Mouse (Mus musculus) liver, embryonic 14.5 days (tissue): ENCODE measurements around the gene Il17rc.

Source experiments
- CTCF ChIP-seq: IDR thresholded peaks from 2 replicates; pipeline ENCODE4 v1.5.1; 2016; ENCODE audit warnings: antibody characterized with exemption, low read depth, control low read depth
- EP300 ChIP-seq: IDR thresholded peaks from 2 replicates; pipeline ENCODE4 v1.6.1; 2016; ENCODE audit warnings: antibody characterized with exemption, low read depth

DNA sequence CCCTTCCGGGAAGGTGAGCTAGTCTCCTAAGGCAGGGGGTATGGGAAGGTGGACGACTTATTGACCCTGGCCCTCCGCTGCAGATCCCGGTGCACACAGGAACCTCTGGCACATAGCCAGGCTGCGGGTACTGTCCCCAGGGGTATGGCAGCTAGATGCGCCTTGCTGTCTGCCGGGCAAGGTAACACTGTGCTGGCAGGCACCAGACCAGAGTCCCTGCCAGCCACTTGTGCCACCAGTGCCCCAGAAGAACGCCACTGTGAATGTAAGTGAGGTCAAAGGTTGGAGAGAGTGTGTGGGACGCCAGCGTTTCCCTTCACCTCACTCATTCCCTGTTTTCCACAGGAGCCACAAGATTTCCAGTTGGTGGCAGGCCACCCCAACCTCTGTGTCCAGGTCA lies 7.7 kb downstream of the Il17rc start:
- TF ChIP-seq CTCF (no peak), EP300 (no peak)
